Mouse (Mus musculus) midbrain, embryonic 11.5 days (tissue): Measurements from ENCODE around the gene Polr2e. TPM values are rescaled to one million over a fixed set of nuclear protein-coding genes. Genes with fewer than 3 reads are reported as not detected.
A peak's percentile ranks its signal among the peaks of the same experiment; 100 is the strongest.

Experiments used
- ATAC-seq: fragments of 200-750 bp; cut with Nextera tagmentation; 2 replicates; pipeline ENCODE4 v1.8.0; 2017; ENCODE audit warnings: moderate TSS enrichment, moderate library complexity; ENCODE audit not compliant: low FRiP score
- DNase-seq: peaks from one replicate; pipeline ENCODE4 v3.0.0; 2015; ENCODE audit warnings: low spot score; ENCODE audit errors: missing footprints
- H3K27ac ChIP-seq: fragments of 300-500 bp; sonication (generic); 2 replicates; pipeline ENCODE4 v1.5.1; 2014; ENCODE audit warnings: low read depth, low read length
- H3K27me3 ChIP-seq: fragments of 300-500 bp; sonication (generic); 2 replicates; pipeline ENCODE4 v1.6.1; 2014; ENCODE audit warnings: mild to moderate bottlenecking, low read length, moderate library complexity, mixed read lengths; ENCODE audit not compliant: control insufficient read depth, insufficient read depth
- H3K36me3 ChIP-seq: fragments of 300-500 bp; sonication (generic); 2 replicates; pipeline ENCODE4 v1.6.1; 2014; ENCODE audit warnings: mild to moderate bottlenecking, low read length, moderate library complexity, mixed read lengths; ENCODE audit not compliant: control insufficient read depth, insufficient read depth
- H3K4me1 ChIP-seq: fragments of 300-500 bp; sonication (generic); 2 replicates; pipeline ENCODE4 v1.6.1; 2014; ENCODE audit warnings: low read length; ENCODE audit not compliant: control insufficient read depth, insufficient read depth
- H3K4me2 ChIP-seq: fragments of 300-500 bp; sonication (generic); 2 replicates; pipeline ENCODE4 v1.6.1; 2014; ENCODE audit warnings: mild to moderate bottlenecking, moderate library complexity
- H3K4me3 ChIP-seq: fragments of 300-500 bp; sonication (generic); 2 replicates; pipeline ENCODE4 v1.5.1; 2014; ENCODE audit warnings: low read depth, low read length
- H3K9ac ChIP-seq: fragments of 300-500 bp; sonication (generic); 2 replicates; pipeline ENCODE4 v1.6.1; 2014; ENCODE audit warnings: low read length
- H3K9me3 ChIP-seq: fragments of 300-500 bp; sonication (generic); 2 replicates; pipeline ENCODE4 v1.6.1; 2016; ENCODE audit warnings: low read length; ENCODE audit not compliant: control insufficient read depth
- WGBS: fragments of 180-500 bp; shearing (Covaris S2); extraction: QIAGEN DNeasy Blood & Tissue Kit; methylation state at CpG from one replicate; pipeline ENCODE4 v1.1.7; 2014; 5-methylcytosine and 5-hydroxymethylcytosine counted together
- polyA plus RNA-seq: library from polyadenylated mRNA; unstranded; fragments of >200 nt; fragmentation: Nextera tagmentation; extraction: Ambion mirVana; gene quantifications from 2 replicates; pipeline ENCODE4 v1.2.1, GENCODE M21; 2014

Polr2e gene
- polyA plus RNA-seq, 1 experiment from 2014 or later: 225 TPM

DNA sequence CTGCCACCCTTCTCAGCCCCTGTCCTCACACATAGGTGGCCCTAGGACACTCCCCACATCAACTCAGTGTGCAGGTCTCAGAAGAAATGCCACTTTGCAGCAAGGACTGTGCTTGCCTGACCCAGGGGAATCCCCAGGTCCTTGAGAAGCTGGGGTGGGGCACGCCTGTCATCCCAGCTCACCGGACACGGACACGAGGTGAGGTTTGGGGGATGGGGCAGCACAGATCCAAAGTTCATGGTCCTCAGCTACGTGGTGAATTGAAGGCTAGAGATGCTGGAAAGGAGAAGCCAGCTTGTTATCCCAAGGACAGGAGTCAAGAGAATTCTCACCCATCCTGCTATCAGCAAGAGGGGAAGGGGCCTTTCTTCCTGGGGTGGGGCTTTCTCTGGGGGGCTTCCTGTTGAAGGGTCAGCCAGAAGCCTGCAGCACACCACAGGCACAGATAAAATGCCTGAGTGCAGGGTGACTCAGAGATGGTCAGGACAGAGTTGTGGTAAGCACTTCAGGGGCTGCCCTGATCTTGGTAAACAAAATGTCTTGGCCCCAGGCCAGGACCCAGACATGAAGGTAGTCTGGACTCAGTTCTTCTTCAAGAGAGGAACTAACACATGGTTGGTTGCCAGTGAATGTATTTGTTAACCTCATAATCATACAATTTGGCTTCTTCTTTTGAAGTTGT, 6.7 kb downstream of the Polr2e start:
- Histone ChIP-seq H3K27ac (no peak overlapping the region), H3K9me3 (no peaks in the 10 kb centered on the region), H3K36me3 (peaks cover 15% of the 10 kb centered on the region), H3K4me1 (no peaks in the 10 kb centered on the region), H3K4me3 (no peak overlapping the region), H3K27me3 (no peaks in the 10 kb centered on the region), H3K4me2 (no peak overlapping the region), H3K9ac (no peak overlapping the region)
- ATAC-seq: no peak
- WGBS: 75% methylated on average over 5 of the region's 5 CpGs
- no peak for DNase-seq

DNA sequence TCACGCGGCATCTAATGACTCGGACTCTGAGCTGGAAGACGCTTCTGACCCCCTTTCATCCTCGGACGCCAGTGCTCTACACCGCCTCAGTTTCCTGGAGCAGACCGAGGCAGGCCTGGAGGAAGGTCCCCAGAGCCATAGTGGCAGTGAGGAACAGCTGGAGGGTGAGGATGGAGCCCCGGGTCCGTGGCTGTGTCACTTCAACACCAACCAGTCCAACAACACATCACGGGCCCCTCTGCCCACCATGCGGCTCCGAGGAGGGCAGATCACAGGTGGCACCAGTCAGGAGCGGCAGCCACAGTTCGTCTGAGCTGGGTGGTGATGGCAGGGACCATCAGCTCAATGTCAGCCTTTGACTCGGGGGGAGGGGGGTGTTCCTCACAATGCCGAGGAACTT, 8.9 kb downstream of the Polr2e start:
- no peaks in the 10 kb centered on the region for H3K27me3 ChIP-seq
- H3K4me1 ChIP-seq: no peaks in the 10 kb centered on the region
- ATAC-seq: no peak
- DNase-seq: no peak
- H3K4me3 ChIP-seq: no peak overlapping the region
- H3K36me3 ChIP-seq: peaks cover 5% of the 10 kb centered on the region
- 89% methylated on average over 17 of the region's 17 CpGs for WGBS
- H3K4me2 ChIP-seq: no peak overlapping the region
- no peak overlapping the region for H3K27ac ChIP-seq
- no peaks in the 10 kb centered on the region for H3K9me3 ChIP-seq
- no peak overlapping the region for H3K9ac ChIP-seq

DNA sequence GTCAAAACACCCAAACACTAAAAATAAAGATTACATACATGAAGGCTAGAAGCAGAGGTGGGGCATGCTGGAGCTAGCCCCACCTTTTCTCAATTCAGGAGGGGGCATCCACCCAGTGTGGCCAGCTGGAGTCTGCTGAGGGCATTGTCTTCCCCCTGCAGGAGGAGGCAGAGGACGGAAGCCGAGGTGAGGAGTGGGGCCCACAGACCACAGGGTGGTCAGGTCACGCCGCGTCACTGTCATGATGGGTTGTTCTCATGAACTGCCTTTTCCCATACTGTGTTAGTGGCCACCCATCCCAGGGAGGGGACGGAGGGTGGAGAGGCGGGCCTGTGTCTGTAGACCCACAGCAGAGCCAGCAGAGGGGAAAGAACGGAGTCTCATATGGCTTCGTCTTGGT, 9.4 kb downstream of the Polr2e start:
- H3K9me3 ChIP-seq: no peaks in the 10 kb centered on the region
- 87% methylated on average over 9 of the region's 9 CpGs for WGBS
- no peak overlapping the region for H3K9ac ChIP-seq
- H3K27ac ChIP-seq: no peak overlapping the region
- H3K36me3 ChIP-seq: peaks cover 1% of the 10 kb centered on the region
- H3K4me3 ChIP-seq: no peak overlapping the region
- no peak overlapping the region for H3K4me2 ChIP-seq
- H3K27me3 ChIP-seq: no peaks in the 10 kb centered on the region
- ATAC-seq (no peak), DNase-seq (no peak)
- H3K4me1 ChIP-seq: no peaks in the 10 kb centered on the region

DNA sequence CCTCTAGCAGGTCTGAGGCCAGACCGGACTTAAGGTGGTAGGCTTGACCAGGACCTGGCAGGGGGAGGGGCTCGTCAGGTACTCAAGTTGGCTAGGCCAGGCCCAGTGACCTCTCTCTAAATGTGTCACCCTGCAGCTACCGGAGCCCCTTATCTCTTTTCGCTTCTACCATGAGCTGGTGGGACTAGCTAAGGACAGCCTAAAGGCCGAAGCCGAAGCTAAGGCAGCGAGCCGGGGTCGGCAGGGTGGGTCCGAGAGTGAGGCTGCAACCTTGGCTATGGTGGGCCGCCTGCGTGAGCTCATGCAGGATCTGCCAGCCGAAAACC, 11.1 kb downstream of the Polr2e start:
- no peak overlapping the region for H3K4me3 ChIP-seq
- no peak overlapping the region for H3K4me2 ChIP-seq
- ATAC-seq: no peak
- WGBS: 91% methylated on average over 13 of the region's 13 CpGs
- H3K36me3 ChIP-seq: no peaks in the 10 kb centered on the region
- H3K27me3 ChIP-seq: no peaks in the 10 kb centered on the region
- DNase-seq: no peak
- no peak overlapping the region for H3K9ac ChIP-seq
- no peaks in the 10 kb centered on the region for H3K4me1 ChIP-seq
- H3K9me3 ChIP-seq: no peaks in the 10 kb centered on the region
- H3K27ac ChIP-seq: no peak overlapping the region

DNA sequence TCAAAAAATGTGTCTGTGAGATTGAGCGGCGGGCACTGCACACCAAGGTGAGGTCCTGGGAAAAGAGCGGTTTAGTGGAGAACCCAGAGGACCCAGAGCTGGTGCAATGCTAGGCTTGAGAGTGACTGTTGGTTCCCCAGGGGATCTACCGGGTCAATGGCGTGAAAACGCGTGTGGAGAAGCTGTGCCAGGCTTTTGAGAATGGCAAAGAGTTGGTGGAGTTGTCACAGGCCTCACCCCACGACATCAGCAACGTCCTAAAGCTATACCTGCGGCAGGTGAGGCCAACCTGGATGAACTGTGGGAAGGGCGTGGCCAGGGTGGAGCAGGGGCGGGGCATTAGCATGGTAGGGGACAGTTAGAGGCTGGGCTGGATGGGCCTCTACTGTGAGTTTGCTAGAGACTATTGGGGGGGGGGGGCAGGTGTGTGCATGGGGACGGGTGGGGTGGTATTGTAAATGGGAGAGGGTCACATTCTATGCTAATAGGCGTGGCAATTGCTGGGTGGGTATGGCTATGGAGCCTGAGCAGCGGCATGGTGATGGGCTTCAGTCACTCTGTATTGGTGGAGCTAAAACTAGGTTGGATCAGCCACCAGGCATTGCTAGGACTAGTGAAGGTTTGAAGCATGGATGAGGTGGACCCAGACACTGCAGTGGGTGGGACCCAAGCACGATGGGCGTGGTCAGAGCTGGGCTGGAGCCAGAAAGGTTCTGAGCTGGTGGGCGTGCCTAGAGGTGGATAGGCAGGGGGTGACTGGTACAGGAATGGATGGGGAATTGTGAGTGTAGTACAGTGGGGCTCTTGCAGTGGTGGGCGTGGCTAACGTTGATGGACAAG, 11.7 kb downstream of the Polr2e start:
- ATAC-seq (no peak), DNase-seq (no peak)
- no peak overlapping the region for H3K4me2 ChIP-seq
- H3K27me3 ChIP-seq: no peaks in the 10 kb centered on the region
- 73% methylated on average over 20 of the region's 20 CpGs for WGBS
- no peaks in the 10 kb centered on the region for H3K4me1 ChIP-seq
- H3K9ac ChIP-seq: no peak overlapping the region
- no peak overlapping the region for H3K27ac ChIP-seq
- no peak overlapping the region for H3K4me3 ChIP-seq
- H3K36me3 ChIP-seq: no peaks in the 10 kb centered on the region
- H3K9me3 ChIP-seq: no peaks in the 10 kb centered on the region

DNA sequence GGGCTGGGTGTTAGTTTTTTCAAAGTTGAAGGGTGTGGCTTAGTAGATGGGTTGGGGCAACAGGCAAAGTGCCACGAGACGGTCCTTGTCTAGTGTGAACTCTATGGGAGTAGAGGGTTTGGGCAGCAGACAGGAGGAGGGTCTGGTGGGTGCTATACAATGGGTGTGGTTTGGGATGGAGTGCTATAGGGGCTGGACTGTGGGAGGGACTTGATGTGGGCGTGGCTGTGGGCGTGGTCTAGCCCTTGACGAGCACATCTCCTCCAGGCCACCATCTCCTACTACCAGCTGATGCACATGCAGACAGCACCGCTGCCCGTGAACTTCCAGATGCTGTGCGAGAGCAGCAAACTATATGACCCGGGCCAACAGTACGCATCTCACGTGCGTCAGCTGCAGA, 13.7 kb downstream of the Polr2e start:
- Histone ChIP-seq H3K4me3 (no peak overlapping the region), H3K9ac (no peak overlapping the region), H3K4me1 (no peaks in the 10 kb centered on the region), H3K4me2 (no peak overlapping the region), H3K27me3 (no peaks in the 10 kb centered on the region), H3K9me3 (no peaks in the 10 kb centered on the region), H3K27ac (no peak overlapping the region), H3K36me3 (no peaks in the 10 kb centered on the region)
- ATAC-seq: peak; percentile 65
- no peak for DNase-seq
- 64% methylated on average over 12 of the region's 12 CpGs for WGBS

DNA sequence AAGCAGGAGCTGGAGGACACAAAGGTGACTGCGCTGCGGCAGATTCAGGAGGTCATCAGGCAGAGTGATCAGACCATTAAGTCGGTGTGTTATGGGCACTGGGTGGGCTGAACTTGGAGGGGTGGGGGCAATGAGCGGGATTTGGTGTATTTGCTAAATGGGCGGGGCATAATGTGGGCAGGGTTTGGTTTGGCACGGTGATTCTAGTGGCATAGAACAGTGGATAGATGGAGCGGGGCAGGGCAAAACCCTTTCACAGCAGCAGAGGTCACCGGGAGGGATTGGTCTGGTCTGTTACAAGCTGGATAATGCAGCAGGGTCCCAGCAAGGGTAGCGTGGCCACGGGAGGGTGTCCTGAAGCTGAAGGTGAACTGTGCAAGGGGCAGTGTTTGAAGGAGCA, 14.1 kb downstream of the Polr2e start:
- DNase-seq: no peak
- Histone ChIP-seq H3K9ac (no peak overlapping the region), H3K4me2 (no peak overlapping the region), H3K4me1 (no peaks in the 10 kb centered on the region), H3K27me3 (no peaks in the 10 kb centered on the region), H3K9me3 (no peaks in the 10 kb centered on the region), H3K27ac (no peak overlapping the region), H3K4me3 (no peak overlapping the region), H3K36me3 (no peaks in the 10 kb centered on the region)
- 73% methylated on average over 10 of the region's 10 CpGs for WGBS
- no peak for ATAC-seq

DNA sequence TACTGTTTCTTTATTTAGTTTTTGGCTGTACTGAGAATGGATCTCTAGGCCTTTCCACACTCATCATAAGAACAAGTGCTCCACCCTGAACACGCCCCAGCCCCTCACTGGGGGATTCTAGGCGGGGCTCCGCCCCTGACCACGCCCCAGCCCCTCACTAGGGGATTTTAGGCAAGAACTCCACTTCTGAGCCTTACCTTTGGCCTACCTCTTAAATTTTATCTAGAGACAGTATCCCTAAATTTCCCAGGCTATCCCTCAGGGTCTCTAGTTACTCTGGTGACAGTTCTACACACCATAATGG, 14.6 kb downstream of the Polr2e start:
- ATAC-seq: no peak

DNA sequence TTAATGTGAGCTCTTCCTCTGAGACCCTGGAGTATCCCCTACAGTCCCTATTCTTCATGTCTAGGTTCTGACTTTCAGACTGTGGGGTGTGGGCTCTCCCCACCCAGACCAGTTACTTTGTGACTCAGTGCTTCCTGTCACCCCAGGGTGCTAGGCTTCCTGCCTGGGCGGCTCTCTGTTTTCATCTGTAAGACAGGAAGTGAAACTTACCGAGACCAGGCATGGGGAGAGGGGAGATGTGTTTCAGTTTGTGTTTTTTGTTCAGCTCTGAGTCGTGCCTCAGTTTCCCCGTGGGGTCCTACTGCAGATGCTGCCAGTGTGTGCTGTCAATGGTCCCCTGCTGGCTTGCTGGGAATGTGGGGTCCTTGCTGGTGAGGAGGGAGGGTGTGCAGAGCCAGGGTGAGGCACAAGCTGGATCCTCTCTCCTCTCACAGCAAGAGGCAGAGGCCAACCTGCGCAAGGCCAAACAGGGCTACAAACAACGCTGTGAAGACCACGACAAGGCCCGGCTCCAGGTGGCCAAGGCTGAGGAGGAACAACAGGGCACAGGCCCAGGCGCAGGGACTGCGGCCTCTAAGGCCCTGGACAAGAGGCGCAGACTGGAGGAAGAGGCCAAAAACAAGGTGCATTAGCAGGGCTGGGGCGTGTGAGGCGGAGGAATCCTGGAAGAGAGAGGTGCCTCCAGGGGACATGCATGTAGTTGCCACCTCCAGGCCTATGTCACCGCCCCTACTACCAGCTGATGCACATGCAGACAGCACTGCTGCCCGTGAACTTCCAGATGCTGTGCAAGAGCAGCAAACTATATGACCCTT, 15.2 kb downstream of the Polr2e start:
- Histone ChIP-seq H3K4me3 (no peak overlapping the region), H3K9ac (no peak overlapping the region), H3K36me3 (no peaks in the 10 kb centered on the region), H3K27me3 (peaks cover 7% of the 10 kb centered on the region), H3K4me1 (peaks cover 4% of the 10 kb centered on the region; the same call in 1 of the 2 replicates), H3K27ac (no peak overlapping the region), H3K4me2 (no peak overlapping the region), H3K9me3 (no peaks in the 10 kb centered on the region)
- DNase-seq (no peak), ATAC-seq (no peak)
- 79% methylated on average over 15 of the region's 15 CpGs for WGBS

More for the DNA sequence above, 14.6 kb downstream of the Polr2e start:
- Histone ChIP-seq H3K4me3 (no peak overlapping the region), H3K9ac (no peak overlapping the region), H3K27ac (no peak overlapping the region), H3K4me1 (no peaks in the 10 kb centered on the region; the same call in 1 of the 2 replicates), H3K4me2 (no peak overlapping the region), H3K27me3 (0 out of 2 replicates have a peak, but pooled peaks cover 1% of the 10 kb centered on the region), H3K36me3 (no peaks in the 10 kb centered on the region), H3K9me3 (no peaks in the 10 kb centered on the region)
- WGBS: 54% methylated on average over 4 of the region's 4 CpGs
- no peak for DNase-seq
